Mouse (Mus musculus) forebrain, embryonic 11.5 days (tissue): ENCODE data around the gene Gnb1l. TPM values are rescaled to one million over a fixed set of nuclear protein-coding genes. Genes with fewer than 3 reads are reported as not detected.

ENCODE experiments used
- ATAC-seq: fragments of 200-750 bp; cut with Nextera tagmentation; replicated peaks from 2 replicates; pipeline ENCODE4 v1.8.0; 2017; ENCODE audit warnings: moderate TSS enrichment; ENCODE audit not compliant: low FRiP score
- DNase-seq: peaks from one replicate; pipeline ENCODE4 v3.0.0-alpha.2; 2017; ENCODE audit warnings: low spot score
- H3K27ac ChIP-seq: fragments of 300-500 bp; sonication (generic); 2 replicates; pipeline ENCODE4 v1.5.1; 2014; ENCODE audit warnings: low read depth, low read length
- H3K27me3 ChIP-seq: fragments of 300-500 bp; sonication (generic); 2 replicates; pipeline ENCODE4 v1.6.1; 2014; ENCODE audit warnings: mild to moderate bottlenecking, low read length, mixed read lengths; ENCODE audit not compliant: control insufficient read depth, insufficient read depth
- H3K36me3 ChIP-seq: fragments of 300-500 bp; sonication (generic); 2 replicates; pipeline ENCODE4 v1.6.1; 2014; ENCODE audit warnings: mild to moderate bottlenecking, low read length, moderate library complexity, mixed read lengths; ENCODE audit not compliant: control insufficient read depth, insufficient read depth
- H3K4me1 ChIP-seq: fragments of 300-500 bp; sonication (generic); replicated peaks from 2 replicates; pipeline ENCODE4 v1.6.1; 2014; ENCODE audit warnings: low read length, mixed read lengths; ENCODE audit not compliant: control insufficient read depth, insufficient read depth
- H3K4me2 ChIP-seq: fragments of 300-500 bp; sonication (generic); 2 replicates; pipeline ENCODE4 v1.6.1; 2014; ENCODE audit warnings: low read depth, mild to moderate bottlenecking, low read length, moderate library complexity, mixed read lengths; ENCODE audit not compliant: severe bottlenecking
- H3K4me3 ChIP-seq: fragments of 300-500 bp; sonication (generic); 2 replicates; pipeline ENCODE4 v1.5.1; 2014; ENCODE audit warnings: low read depth, low read length
- H3K9ac ChIP-seq: fragments of 300-500 bp; sonication (generic); 2 replicates; pipeline ENCODE4 v1.6.1; 2014; ENCODE audit warnings: low read length
- H3K9me3 ChIP-seq: fragments of 300-500 bp; sonication (generic); 2 replicates; pipeline ENCODE4 v1.6.1; 2016; ENCODE audit warnings: low read length, mixed read lengths; ENCODE audit not compliant: control insufficient read depth
- WGBS: fragments of 180-500 bp; shearing (Covaris S2); extraction: QIAGEN DNeasy Blood & Tissue Kit; methylation state at CpG from one replicate; pipeline ENCODE4 v1.1.7; 2014; 5-methylcytosine and 5-hydroxymethylcytosine counted together
- polyA plus RNA-seq: library from polyadenylated mRNA; unstranded; fragments of >200 nt; fragmentation: Nextera tagmentation; extraction: Ambion mirVana; gene quantifications from 2 replicates; pipeline ENCODE4 v1.2.1, GENCODE M21; 2014

The Gnb1l gene
- 14.9 and 17.7 TPM in 2 replicates for polyA plus RNA-seq

DNA sequence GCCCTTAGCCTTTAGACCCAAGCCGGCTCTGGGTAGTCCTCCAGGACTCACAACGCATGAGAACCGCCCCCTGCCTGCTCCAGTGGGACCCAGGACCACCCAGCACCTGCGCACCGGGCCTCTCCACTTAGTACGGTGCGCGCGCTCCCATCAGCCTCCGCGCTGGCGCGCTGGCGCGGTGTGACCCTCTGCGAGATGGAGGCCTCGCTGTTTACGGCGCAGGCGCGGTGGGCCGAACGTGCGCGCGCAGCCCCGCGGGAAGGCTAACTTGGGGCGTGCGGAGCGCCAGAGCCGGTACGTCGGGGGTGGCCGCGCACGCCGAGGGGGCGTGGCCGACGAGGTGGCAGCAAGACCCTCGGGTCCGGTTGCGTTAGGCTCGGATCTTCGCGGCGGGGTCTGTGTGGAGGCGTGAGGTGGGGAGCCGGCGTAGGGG, at the start of gene Gnb1l, which contains the start of gene Rtl10:
Gene Gnb1l (plus strand): TSS at position 156 of the 433 bp plus-strand sequence.
Gene Rtl10 (plus strand): TSS at position 344 of the 433 bp plus-strand sequence.
- ATAC-seq (peak; percentile 98), DNase-seq (peak; percentile 98)
- Histone ChIP-seq H3K4me3 (peak within 1 kb of the TSS; percentile 66), H3K4me1 (peaks cover 8% of the 10 kb centered on the region; the same call in 1 of the 2 replicates), H3K27me3 (no peaks in the 10 kb centered on the region), H3K36me3 (no peaks in the 10 kb centered on the region; the same call in 1 of the 2 replicates), H3K9me3 (no peaks in the 10 kb centered on the region), H3K27ac (peak within 1 kb of the TSS; percentile 70), H3K4me2 (peak within 1 kb of the TSS; percentile 67), H3K9ac (peak within 1 kb of the TSS; percentile 70)
- under 1% methylated on average over 45 of the region's 51 CpGs for WGBS

DNA sequence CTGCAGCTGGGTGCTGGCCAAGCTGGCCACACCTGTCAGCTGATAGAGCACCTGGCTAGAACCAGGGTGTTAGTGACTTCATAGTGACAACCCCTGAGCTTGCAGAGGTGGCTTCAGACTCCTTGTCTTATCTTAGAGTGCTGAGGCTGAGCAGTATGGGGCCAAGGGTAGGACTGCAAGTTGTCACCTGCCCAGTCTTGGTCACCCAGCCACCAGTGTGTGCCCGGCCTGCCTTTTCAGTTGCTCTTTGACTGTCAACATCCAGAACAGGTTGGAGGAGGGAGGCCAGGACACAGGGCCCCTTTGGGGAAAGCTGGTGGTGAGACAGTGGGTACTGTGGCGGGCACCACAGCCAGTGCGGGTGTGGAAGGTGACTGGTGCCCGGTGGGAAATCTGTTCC, 49.5 kb upstream of the Gnb1l start:
- Histone ChIP-seq H3K27me3 (no peaks in the 10 kb centered on the region), H3K4me3 (no peak overlapping the region), H3K4me1 (no peaks in the 10 kb centered on the region), H3K9me3 (no peaks in the 10 kb centered on the region), H3K36me3 (no peaks in the 10 kb centered on the region), H3K9ac (no peak overlapping the region), H3K27ac (no peak overlapping the region), H3K4me2 (no peak overlapping the region)
- ATAC-seq (no peak), DNase-seq (no peak)
- WGBS: 94% methylated on average over 4 of the region's 4 CpGs

DNA sequence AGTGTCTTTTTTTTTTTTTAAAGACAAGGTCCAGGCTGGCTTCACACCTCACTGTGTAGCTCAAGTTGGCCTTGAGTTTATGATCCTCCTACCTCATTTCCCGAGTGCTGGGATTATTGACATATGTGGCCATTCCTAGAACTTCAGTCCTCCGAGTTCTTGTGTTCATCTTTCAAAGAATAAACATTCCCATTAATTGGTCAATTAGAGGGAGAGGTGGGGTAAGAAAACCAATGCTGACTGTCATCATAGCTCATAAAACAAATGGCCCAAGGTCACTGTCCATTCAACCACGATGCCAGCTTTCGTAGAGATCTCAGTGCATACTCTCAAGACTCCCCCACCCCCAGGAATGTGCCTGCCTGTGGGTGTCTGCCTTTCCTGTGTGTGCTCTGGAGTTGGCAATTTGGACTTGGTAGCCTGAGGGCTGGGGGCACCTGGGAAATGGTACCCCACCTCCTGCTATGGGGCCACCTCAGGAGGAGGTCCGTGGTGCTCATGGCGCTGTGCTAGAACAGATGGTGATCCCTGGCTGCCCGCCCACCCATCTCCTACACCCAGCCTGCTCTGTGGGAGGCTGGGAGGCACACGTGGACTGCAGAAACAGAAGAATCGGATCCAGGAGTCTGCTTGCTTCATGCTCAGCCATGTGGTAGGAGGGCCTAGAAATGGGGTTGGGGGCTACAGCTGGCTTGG, 46.9 kb upstream of the Gnb1l start:
- Histone ChIP-seq H3K27me3 (no peaks in the 10 kb centered on the region), H3K9me3 (no peaks in the 10 kb centered on the region), H3K4me2 (no peak overlapping the region), H3K4me3 (no peak overlapping the region), H3K27ac (no peak overlapping the region), H3K9ac (no peak overlapping the region), H3K4me1 (no peaks in the 10 kb centered on the region), H3K36me3 (no peaks in the 10 kb centered on the region)
- ATAC-seq (no peak), DNase-seq (no peak)
- WGBS: 69% methylated on average over 9 of the region's 9 CpGs

DNA sequence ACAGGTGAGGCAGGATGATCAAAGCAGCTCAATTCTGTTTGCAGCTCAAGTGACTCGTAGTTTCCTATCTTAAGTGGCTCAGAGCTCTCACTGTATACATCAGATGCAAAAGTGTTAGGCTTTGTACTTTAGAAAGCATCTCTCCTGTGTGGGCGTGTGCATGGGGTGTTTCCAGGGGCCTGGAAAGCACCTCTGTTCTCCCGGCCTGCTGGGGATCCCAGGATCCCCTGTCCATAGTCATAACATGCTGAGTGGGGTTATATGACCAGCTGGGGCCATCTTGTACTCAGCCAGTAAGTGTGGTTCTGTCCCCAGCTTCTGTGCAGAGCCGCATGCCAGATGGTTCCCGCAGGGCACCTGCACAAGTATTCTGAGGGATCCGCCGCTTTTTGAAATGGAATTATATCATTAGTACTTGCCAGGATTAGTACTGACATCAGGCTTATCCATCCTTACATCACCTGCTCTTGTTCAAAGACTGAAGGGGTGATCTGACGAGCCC, 46.1 kb upstream of the Gnb1l start:
- H3K27ac ChIP-seq: no peak overlapping the region

DNA sequence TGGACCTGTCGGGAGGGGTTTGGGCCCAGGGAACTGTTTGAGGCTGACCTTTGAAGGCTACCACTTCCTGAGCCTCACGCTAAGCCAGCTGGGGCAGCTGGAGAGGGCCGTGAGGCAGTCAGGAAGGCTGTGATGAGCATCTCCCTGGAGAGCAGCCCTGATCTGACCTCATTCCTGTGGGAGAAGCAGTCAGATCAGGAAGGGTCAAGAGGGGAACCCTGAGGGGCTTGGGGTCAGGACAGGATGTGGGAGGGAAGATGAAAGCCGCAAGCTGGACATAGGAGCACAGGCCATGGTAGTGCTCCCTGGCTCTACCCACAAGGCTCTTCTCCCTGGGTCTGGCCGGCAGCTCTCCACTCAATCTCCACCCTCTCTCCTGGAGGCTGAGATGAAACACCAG, 44.7 kb upstream of the Gnb1l start:
- Histone ChIP-seq H3K27ac (no peak overlapping the region), H3K36me3 (no peaks in the 10 kb centered on the region), H3K4me3 (no peak overlapping the region), H3K4me2 (no peak overlapping the region), H3K9ac (no peak overlapping the region), H3K4me1 (peaks cover under 1% of the 10 kb centered on the region; the same call in 1 of the 2 replicates), H3K27me3 (no peaks in the 10 kb centered on the region), H3K9me3 (no peaks in the 10 kb centered on the region)
- WGBS: 56% methylated on average over 5 of the region's 5 CpGs
- DNase-seq (no peak), ATAC-seq (no peak)

More for the DNA sequence above, 46.1 kb upstream of the Gnb1l start:
- no peaks in the 10 kb centered on the region for H3K9me3 ChIP-seq
- H3K27me3 ChIP-seq: no peaks in the 10 kb centered on the region
- H3K36me3 ChIP-seq: no peaks in the 10 kb centered on the region
- no peak overlapping the region for H3K4me3 ChIP-seq
- H3K4me2 ChIP-seq: no peak overlapping the region
- WGBS: 85% methylated on average over 8 of the region's 8 CpGs
- DNase-seq (no peak), ATAC-seq (no peak)
- H3K9ac ChIP-seq: no peak overlapping the region
- H3K4me1 ChIP-seq: no peaks in the 10 kb centered on the region

DNA sequence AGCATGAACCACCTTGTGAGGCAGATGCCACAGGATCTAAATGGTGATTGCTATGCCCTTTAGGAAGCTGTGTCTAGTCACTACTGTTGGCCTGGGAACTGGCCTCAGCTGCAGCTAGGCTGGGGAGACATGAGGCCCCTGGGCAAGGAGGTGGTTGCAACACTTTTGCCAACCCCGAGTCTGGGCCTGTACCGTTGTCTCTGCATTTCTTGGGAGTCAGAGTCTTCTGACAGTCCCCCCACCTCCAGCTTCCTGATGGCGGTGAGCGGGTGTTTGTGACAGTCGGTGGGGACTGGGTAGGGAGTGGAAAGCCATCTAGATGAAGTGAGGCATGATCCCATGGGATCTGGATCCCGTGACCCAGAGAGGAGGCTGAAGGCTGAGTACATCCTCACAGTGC, 43.1 kb upstream of the Gnb1l start:
- peaks cover 11% of the 10 kb centered on the region for H3K4me1 ChIP-seq
- H3K27me3 ChIP-seq: no peaks in the 10 kb centered on the region
- no peaks in the 10 kb centered on the region for H3K36me3 ChIP-seq
- WGBS: 92% methylated on average over 6 of the region's 6 CpGs
- H3K9ac ChIP-seq: no peak overlapping the region
- DNase-seq: no peak
- H3K9me3 ChIP-seq: no peaks in the 10 kb centered on the region
- H3K27ac ChIP-seq: no peak overlapping the region
- no peak overlapping the region for H3K4me3 ChIP-seq
- no peak for ATAC-seq
- no peak overlapping the region for H3K4me2 ChIP-seq

DNA sequence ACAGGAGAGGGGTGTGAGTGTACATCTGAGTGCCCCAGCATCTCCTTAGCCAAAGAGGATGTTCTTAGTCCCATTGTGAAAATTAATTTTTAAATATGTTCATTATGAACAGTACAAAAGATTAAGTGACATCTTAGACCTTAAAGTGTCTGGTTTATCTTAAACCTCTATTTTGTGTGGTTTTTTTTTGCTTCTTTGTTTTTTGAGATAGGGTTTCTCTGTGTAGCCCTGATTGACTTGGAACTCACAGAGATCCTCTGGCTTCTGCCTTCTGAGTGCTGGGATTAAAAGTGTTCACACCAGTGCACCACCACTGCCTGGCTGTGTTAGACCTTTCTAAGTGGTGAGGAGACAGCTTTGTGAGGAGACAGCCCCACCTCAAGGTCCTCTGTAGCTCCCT, 39.9 kb upstream of the Gnb1l start:
- no peaks in the 10 kb centered on the region for H3K27me3 ChIP-seq
- peaks cover 11% of the 10 kb centered on the region for H3K4me1 ChIP-seq
- H3K4me3 ChIP-seq: no peak overlapping the region

DNA sequence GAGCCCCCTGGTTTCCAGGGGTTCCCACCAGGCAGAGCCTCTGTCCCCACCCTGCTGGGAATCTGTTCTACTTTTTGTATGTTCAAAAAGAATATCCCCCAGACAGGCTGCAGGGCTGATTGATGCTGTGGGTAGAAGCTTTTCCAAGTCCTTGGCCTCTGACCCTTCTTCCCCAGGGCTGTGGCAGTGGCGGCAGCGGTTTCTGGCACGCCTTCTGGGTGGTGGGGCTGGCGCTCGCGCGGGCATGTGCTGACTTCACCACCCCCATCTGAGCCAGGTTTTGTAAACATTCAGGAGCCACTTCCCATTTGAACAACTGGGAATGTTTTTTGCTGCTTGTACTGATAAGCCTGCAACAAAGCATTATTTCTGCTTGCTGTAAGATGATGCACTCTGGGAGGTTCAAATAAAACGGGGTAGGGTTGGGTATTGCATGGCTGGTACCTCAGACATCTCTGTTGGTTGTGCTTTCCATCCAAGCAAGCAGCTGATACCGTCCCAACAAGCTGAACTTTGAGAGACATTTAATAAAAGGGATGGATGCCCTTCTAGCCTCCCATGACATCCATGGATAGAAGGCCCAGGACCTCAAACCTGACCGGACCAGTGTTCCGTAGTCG, 39.1 kb upstream of the Gnb1l start:
- H3K36me3 ChIP-seq: no peaks in the 10 kb centered on the region
- no peak for DNase-seq
- no peaks in the 10 kb centered on the region for H3K27me3 ChIP-seq
- 8% methylated on average over 12 of the region's 12 CpGs for WGBS
- H3K4me2 ChIP-seq: peak overlapping the region; percentile 27
- peak overlapping the region; percentile 46 for H3K27ac ChIP-seq
- peak overlapping the region; percentile 27; the same call in 1 of the 2 replicates for H3K9ac ChIP-seq
- H3K4me1 ChIP-seq: peaks cover 11% of the 10 kb centered on the region
- H3K4me3 ChIP-seq: no peak overlapping the region
- ATAC-seq: peak; percentile 22; the same call in 1 of the 2 replicates
- H3K9me3 ChIP-seq: no peaks in the 10 kb centered on the region

More for the DNA sequence above, 39.9 kb upstream of the Gnb1l start:
- ATAC-seq: no peak
- H3K9ac ChIP-seq: no peak overlapping the region
- no peak for DNase-seq
- no peak overlapping the region for H3K4me2 ChIP-seq
- H3K36me3 ChIP-seq: no peaks in the 10 kb centered on the region
- H3K9me3 ChIP-seq: no peaks in the 10 kb centered on the region
- no peak overlapping the region for H3K27ac ChIP-seq
